Mouse (Mus musculus) ovary, adult 18-20 months (tissue): ENCODE results near the gene Ceacam18.
"Not testable (repeated sequence)": the region's sequence is repeated elsewhere in the genome, so short reads cannot be mapped to it uniquely, and the experiment has no call there.

Experiments used
- DNase-seq: peaks from one replicate; pipeline ENCODE4 v3.0.0; 2022; ENCODE audit warnings: low spot score, mixed read lengths

The Ceacam18 gene

DNA sequence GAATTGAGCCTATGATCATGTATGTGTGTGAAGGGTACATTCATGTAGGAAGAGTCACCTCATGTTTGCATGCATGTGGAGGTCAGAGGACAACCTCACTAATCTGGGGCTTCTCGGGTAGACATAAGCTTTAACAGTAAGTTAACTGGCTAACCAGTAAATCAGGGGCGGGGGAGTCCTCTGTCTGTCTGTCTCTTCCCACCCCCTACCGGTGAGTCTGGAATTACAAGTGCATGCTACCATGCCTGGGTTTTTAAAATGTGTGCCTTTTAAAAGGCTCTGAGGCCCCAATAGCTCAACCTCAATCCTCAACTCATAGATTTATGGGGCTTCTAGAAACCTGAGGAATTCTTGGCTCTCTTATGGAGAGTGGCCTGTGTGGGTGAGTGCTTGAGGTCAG, 34.1 kb downstream of the Ceacam18 start:
- no peak for DNase-seq

DNA sequence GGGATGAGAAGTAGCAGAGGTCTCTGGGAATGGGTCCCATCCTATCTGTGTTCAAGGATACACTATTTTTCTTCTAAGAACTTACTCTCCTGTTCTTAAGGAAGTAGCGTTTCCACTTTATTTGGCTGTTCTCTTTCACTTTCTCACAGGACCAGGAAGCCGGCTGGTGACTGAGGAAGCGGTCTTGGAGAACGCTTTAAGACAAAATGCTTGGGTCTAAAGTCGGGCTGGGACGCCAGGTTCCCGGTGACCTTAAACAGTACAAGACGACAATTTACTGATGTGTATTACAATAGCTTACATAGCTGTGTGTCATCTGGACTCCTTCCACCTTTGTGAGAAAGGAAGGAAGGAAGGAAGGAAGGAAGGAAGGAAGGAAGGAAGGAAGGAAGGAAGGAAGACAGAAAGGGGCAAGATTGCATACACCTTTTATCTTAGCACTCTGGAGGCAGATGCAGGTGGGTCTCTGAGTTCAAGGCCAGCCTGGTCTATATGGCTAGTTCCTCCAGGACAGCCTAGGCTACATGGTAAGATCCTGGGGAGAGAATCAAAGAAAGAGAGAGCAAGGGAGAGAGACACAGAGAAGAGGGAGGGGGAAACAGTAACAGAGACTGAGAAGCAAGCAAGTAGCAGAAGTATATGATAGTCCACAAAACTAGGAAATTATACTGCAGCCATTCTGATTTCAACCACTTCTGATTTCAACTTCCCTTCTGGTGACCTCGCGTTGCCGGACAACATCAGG, 36.7 kb downstream of the Ceacam18 start:
- DNase-seq: no peak

GRCm38 (mm10) chr7:43671809-43672580, 37.5 kb downstream of the Ceacam18 start, which contains the start of gene Ctu1:
Gene Ctu1 (plus strand): TSS chr7:43672016.
- DNase-seq: peak; percentile 93

- peak; percentile 15 for DNase-seq
Observed at GRCm38 (mm10) chr7:43672581-43673260, 38.2 kb downstream of the Ceacam18 start.

DNA sequence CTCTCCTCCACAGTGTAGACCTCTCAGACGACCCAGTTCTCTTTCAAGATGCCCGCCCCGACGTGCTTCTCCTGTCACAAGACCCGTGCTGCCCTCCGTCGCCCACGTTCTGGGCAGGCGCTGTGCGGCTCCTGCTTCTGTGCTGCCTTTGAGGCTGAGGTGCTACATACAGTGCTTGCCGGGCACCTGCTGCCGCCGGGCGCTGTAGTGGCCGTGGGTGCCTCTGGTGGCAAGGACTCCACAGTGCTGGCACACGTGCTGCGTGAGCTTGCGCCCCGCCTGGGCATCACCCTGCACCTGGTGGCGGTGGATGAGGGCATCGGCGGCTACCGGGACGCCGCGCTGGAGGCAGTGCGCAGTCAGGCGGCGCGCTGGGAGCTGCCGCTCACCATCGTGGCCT, 40.6 kb downstream of the Ceacam18 start:
- no peak for DNase-seq

- no peak for DNase-seq
Observed at GRCm38 (mm10) chr7:43678517-43678916, 44.0 kb downstream of the Ceacam18 start.

GRCm38 (mm10) chr7:43680960-43681359, 46.5 kb downstream of the Ceacam18 start:
- no peak for DNase-seq

DNA sequence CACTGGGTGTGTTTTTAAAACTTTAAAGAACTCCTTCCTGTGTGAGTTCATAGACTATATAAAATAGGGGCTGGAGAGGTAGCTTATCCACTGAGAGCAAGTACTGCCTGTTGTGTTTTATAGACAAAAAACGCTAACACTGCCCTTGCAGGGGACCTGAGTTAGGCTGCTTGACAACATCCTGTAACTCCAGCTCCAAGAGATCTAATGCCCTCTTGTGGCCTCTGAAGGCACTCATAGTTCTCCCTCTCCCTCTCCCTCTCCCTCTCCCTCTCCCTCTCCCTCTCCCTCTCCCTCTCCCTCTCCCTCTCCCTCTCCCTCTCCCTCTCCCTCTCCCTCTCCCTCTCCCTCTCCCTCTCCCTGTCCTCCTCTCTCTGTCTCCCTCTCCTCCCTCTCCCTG, 48.0 kb downstream of the Ceacam18 start:
- DNase-seq: not testable (repeated sequence)

DNA sequence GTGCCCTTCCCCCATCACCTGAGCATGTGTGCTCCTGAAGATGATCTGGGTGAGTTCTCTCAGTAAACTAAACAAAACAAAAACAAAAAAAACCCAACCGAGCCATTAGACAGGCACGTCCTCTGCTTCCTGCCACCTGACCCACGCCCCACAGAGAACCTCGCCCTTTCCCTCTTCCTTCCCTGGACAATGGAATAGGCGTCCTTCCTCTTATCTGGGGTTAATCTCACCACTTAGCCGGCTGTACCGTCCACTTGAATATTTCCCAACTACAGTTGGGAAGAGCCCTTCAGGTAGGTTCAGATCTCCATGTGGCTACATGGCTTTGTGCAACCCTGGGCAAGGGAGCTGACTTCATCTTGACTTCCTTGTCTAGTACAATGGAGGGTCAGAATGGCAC, 50.6 kb downstream of the Ceacam18 start:
- DNase-seq: no peak

GRCm38 (mm10) chr7:43690118-43690517, 55.6 kb downstream of the Ceacam18 start, which contains the start of gene Klk14:
Gene Klk14 (plus strand): TSS chr7:43690418.
- DNase-seq: no peak
